Mouse (Mus musculus) layer of hippocampus, postnatal 10 days (tissue): ENCODE data around the gene Parn. TPM values are rescaled to one million over a fixed set of nuclear protein-coding genes. Genes with fewer than 3 reads are reported as not detected.
"Not testable (repeated sequence)": the region's sequence is repeated elsewhere in the genome, so short reads cannot be mapped to it uniquely, and the experiment has no call there.

Source experiments
- DNase-seq, 2 experiments: peaks; one replicate each; pipeline ENCODE4 v3.0.0; 2021; ENCODE audit warnings: low spot score in 2 of 2
- long read RNA-seq: library from polyadenylated mRNA; stranded (forward); transcript quantifications from one replicate; pipeline ENCODE4 v2.0.0, GENCODE M21; 2023
- total RNA-seq, 2 experiments: library from RNA; stranded (reverse); gene quantifications; 2 replicates each; pipeline ENCODE4 v1.2.3; 2021

The Parn gene
- total RNA-seq = 10 to 100 TPM; 30.9 to 33.0 TPM
- long read RNA-seq, transcript Parn-201 (24 exons, 2,906 nt) = major isoform, 19 of 32 reads
- long read RNA-seq, partial matches to known transcripts = 0 of 32 reads
- long read RNA-seq, other reads (novel, unspliced or antisense) = 13 of 32 reads

DNA sequence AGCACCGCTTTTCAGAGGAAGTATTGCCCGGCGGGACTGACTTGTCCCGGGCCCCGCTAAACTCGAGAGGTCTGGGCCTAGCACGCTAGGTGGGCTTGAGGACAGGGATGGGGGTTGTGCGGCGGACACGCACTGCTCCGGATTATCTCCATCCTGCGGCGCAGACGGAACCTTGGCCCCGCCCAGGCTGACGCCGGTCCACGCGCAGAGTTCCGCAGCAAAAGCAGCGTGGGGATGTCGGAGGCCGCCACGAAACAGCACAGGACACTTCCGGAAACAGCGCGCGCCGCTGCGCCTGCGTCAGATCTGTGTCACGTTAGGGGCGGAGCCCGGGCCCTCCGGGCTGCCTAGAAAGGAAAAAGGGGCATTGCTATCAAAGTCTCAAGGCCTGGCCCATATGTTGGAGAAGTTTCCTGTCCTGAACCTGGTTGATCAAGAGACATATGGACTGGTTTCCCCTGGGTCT lies at the start of gene Parn:
Gene Parn (minus strand): TSS at position 293 of the 466 bp plus-strand sequence.
- DNase-seq = peak; percentile 87 to 92

DNA sequence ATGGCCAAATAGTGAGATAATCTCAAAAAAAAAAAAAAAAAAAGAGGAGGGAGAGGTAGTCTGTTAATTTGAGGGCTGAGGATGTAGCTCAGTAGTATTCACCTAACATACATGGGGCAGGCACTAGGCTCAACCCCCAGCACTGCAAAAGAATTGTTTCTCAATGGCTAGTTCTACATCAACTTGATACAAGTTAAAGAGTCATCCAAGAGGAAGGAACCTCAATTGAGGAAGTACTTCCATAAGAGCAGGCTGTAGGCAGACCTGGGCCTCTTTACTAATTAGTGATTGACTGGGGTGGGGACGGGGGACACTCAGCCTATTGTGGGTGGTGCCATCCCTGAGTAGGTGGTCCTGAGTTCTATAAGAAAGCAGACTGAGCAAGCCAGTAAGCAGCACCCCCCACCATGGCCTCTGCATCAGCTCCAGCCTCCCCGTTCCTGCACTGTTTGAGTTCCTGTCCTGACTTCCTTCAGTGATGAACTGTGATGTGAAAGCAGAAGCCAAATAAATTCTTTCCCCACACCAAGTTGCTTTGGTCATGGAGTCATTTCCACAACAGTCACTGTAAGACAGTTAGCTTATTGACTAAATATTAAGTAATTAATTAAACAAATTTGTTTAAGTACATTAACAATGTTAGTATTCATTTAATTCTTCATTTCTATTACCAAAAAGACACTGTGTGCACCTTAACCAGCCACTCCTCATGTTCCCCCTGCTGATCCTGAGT lies 49.0 kb upstream of the Parn start:
- no peak for DNase-seq

DNA sequence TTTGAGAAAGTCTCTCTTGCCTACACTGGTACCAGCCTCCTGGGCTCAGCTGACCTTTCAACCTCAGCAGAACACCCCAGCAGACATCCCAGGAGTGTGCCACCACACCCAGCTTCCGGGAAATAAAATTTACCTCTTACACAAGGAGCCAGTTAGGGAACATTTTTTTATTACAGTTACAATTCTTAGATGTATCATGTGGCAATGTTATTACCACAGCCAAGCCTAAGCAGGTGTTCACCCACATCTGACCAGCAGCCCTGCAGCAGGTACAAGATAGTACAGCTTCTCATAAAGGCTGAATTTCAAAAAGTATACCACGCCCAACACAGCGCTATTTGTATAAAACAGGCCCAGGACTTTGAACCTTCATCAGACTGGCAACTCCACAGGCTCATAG lies 46.9 kb upstream of the Parn start:
- DNase-seq = no peak

DNA sequence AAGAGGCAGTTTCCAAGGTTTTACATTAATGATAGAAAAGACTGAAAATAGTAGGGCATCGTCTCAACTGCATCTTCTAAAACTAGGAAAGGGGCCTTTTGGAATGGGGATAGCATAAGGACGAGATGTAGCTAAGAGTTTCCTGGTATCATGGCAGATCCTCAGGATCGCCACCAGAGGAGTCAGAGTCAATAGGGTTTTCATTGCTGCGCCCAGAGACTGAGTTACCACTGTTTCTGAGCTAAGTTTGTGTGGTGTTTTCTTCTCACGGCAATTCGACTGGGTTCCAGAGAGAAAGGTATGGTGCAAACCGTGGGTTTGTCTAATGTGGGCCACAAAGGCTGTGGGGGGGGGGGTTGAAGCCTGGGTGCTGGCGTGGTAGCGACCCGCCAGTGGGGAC lies 36.7 kb upstream of the Parn start:
- DNase-seq = no peak

DNA sequence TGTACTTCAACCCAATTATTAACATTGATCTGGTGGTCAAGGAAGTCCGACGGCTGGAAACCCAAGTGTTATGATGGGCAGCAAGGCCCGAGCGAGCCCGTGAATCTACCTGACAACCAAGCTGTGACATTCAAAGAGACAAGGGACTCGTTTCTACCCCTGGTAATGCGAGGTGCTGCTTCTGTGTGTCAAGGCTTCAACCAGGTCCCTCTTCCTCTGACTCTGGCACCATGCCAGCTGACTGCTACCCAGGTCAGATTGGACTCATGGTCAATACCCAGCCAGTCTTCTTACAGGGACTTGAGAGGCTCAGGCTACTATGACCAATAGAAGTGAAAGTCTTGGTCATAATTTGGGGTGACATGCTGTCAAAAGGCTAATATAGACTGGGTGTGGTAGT lies 34.2 kb upstream of the Parn start:
- DNase-seq = peak; percentile 6 to 13

DNA sequence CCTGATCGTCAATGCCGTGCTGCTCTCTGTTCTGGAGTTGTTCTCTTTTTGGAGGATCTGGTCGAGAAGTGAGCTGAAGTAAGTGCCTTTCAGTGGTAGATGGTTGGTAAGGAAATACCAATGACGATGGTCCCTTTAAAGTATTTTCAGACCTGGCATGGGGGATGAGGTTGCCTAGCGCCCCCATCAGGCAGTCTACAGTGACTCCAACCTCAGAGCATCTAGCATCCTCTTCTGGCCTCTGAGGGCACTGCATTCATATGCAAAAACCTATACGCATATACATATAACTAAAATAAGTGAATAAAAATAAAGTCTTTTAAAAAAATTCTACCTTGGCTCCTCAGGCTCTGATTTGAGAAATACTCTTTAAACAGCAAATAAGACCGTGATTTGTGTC lies 31.0 kb upstream of the Parn start:
- DNase-seq = no peak

DNA sequence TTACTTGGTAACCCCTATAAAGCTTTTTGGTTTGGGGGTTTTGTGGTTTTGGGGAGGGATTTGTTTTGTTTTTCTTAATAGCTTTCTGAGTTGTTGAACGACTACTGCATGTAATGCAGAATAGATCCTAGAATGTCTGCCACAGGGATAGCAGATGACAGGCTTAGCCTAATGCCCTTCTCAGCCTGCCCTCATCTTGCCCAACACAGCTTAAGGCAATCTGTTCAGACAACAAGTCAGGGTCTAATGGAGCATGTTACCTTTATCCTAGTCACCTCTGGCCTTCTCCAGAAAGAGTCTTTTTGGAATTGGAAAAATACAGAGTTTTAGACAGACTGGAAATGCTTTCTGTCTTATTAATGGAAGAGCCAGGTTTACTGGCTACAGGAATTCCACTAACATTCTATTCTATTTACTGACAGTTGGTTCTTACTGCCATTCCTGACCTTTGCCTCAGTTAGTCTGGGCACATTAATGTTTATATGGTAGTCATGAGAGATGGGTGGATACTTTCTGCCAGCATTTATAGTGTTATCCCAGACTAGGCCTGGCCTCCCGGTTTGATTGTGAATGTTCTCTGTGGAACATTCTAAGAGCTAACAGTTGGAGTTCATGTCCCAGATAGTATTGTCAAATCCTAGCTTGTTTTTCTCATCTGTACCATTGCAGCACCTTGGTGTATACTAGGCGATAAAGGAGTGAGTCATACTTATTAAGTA lies 10.8 kb upstream of the Parn start:
- no peak for DNase-seq

DNA sequence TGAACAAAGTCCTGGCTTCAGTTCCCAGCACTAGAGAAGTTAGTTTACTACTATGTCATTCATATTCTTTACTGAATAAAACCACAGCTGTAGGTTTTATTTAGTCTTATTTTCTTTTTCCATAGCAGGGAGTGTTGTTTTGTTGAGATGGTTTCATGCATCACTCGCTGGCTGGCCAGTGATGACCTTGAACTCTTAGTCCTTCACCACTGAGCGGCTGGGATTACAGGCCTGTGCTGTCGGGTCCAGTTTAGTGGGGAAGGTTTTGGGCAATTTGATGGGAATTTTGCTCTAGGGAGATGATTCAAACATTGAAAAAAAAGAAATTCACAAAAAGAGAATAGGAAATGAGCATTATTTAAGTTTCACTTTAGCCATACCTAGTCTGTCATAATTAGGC lies 6.5 kb upstream of the Parn start:
- no peak for DNase-seq

DNA sequence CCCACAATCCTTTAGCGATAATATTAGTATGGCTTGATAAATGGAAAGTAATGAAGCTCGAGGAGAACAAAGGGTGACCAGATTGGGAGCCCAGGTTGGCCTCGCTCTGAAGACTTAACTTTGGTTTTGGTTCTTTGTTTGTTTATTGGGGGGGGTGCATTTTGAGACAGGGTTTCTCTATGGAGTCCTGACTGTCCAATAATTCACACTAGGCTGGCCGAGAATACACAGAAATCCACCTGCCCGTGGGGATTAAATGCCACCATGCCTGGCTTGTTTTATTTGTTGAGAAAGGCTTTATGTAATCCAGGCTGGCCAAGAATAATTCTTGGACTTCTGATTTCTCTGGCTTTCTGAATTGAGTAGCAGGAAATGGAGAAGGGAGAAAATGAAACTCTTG lies 5.1 kb upstream of the Parn start:
- DNase-seq = no peak

DNA sequence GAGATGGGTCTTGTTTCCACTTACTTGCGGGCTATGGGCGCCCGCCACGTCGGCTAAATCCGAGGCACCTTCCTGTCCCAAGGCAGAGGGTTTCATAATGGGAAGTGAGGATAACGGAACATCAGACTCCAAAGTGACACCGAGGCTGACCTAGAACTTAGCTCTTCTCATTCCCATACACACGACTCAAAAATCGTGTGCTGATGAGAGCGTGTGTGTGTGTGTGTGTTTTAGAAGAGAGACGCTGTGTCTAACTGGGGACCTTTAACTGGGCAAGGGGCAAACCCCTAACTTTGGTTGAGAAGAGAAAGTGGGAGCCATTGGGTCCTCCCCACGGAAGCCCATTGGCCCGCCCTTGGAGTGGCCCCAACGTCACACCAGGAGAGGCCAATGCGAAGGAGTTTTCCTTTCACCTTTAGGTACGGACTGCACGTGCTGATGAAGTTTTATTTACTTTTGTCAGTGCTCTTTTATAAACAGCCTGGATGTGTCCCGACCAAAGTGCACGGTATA lies 4.5 kb upstream of the Parn start:
- peak; percentile 47 to 56 for DNase-seq

DNA sequence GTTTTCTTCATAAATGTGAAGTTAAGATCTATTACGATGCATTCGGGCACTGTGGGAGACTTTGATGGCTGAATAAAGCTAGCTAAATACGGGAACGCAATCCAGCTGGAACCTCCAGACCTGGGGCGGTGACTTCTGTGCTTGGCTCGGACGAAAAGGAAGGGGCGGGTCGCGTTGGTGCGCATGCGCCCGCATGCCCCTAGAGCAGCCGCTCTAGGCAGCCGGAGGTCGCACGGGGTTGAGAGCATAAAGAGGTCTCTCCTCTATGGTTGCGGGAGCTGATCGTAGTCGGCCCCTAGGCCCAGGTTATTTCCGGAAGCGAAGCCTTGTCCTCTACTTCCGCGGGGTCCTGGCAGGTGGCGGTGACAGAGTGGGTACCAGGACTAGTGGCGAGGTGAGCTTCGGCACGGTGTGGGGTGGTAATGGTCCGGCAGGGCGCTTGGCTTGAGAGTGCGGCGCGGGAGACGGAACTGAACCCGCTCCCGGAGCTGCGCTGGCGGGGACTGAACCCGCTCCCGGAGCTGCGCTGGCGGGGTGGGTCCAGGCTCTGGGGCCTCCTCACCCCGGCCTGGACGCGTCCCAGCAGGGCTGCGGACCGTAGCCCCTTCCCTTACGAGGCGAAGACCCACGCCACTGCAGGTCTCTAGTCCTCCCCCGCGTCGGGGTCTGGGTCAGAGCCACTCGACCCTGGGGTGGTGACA lies 3.9 kb upstream of the Parn start, which contains the start of the genes Bfar and 3110001I22Rik:
Gene Bfar (plus strand): TSS at position 174 of the 701 bp plus-strand sequence.
Gene 3110001I22Rik (plus strand): TSS at position 245 of the 701 bp plus-strand sequence.
- DNase-seq = peak; percentile 76 to 88

DNA sequence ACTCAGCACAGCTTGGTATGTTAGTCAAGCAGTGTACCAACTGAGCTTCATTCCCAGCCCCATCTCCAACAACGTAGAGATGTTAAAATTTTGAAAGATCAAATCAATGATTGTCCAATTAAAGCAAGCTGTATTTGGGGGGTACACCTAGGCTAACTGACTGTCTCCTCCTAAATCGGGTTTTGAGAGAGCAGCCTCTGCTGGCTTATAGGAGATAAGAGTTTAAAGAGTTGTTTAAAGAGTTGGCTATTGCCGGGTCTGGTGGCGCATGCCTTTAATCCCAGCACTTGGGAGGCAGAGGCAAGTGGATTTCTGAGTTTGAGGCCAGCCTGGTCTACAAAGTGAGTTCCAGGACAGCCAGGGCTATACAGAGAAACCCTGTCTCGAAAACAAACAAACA lies 2.9 kb upstream of the Parn start:
- not testable (repeated sequence) for DNase-seq

DNA sequence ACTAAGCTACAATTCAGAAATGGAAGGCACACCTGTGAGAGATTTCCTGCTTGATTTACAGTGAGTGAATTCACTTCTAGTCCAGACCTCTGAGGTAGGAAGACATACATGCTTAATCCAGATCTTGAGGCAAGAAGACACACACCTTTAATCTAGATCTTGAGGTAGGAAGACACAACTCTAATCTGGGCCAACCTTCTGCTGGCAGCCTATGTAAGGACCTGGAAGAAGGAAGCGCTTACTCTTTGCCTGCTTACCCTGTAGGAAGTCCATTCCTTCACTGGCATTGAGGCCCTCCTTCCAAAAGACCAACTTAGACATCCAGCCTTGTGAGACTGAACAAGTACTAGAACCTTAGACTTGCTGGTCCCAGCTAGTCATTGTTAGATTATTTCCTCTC lies 1.3 kb upstream of the Parn start:
- DNase-seq = no peak

DNA sequence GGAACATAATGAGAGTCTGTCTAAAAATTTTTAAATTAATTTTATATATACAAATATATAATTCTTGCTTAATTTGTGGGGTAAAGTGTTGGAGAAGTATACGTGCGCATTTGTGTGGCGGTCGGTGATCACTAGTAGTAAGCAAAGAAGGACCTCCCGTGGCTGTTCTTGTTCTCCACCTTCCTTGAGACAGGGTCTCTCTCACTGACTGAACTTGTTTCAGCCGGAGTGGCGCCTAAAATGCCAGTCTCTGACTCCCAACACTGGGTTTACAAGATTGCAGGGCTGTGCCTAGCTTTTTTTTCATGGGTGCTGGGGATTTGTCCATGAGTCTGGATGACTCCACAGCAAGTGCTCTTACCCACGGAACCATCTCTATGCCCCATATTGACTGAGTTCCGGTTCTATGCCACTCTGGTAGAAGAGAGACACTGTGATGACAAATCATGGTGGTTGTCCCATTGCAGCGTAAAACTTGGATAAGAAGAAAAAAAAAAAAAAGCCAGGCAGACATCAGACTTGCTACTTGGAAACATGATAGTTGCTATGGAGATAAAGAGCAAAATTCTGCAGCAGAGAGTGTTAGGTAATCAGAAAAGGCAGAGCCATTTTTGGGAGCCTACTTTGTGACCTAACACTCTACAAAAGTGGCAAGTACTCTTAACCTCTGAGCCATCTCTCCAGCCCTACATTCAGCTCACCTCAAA lies 585 bp upstream of the Parn start:
- DNase-seq = no peak

DNA sequence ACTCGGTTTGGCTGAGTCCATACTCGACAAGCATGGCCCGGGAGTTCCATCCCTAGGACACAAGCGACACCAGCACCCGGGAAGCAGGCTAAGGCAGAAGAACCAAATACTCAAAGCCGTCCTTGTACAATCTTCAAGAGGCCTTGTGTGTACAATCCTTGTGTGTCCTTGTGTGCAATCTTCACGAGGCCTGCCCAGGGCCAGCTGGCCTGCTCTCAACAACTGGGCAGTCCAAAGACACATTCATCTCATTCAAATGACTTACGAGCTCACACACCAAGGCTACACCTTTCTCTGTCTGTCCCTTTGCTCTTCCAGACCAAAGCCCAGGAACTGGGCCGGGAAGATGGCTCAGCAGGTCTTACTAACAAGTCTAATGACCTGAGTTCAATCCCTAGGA lies 7.2 kb downstream of the Parn start:
- DNase-seq = no peak

DNA sequence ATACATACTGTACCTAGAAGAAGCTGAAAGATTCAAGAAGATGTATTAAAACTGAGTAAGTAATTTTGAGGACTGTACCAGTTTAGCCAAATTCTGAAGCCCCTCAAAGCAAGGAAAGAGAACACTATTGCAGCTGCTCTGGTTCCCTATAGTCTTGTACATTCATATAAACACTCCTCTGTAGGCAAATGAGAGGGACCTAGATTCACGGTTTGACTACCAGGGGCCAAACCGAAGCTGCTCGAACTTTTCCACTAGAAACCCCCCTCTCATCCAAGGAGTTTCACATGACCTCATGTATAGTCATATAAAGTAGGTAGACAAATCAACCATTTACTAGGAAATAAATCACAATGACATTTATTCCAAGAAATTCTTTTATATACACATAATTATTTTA lies 9.1 kb downstream of the Parn start:
- DNase-seq = no peak

DNA sequence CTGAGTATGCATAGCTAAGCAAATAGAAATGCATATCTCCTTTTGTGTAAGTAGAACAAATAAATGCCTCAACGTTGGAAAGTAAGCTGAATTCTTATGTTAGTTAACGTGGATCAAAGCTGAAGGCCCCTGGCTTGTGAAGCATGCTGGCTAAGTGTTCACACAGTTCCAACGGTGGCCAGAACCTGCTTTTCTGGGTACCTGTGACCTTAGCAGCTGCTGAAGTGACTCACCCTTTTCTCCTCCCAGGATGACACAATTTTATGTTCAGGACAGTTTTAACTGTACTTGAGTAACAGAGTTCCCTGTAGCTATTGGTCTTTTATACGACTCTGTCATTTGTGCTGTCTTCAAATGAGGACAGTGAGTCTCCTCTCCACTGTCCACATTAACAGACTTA lies 22.0 kb downstream of the Parn start:
- DNase-seq = no peak

DNA sequence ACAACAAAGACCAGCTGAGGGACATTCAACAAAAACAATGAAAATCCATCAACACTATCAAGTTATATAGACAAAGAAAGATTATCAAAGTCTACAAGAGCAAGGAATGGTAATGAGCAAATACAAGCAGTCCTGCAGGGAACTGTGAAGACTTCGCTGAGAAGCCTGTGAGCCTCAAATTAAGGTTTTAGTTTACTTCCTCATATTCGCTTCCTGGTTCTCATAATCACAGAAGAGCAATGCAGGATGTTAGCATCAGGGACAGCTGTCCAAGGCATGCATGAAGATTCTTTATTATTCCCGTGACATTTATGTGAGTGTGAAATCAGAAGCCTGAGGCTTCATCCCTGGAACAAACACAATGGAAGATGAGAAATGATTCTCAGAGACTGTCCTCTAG lies 23.5 kb downstream of the Parn start:
- DNase-seq = no peak

DNA sequence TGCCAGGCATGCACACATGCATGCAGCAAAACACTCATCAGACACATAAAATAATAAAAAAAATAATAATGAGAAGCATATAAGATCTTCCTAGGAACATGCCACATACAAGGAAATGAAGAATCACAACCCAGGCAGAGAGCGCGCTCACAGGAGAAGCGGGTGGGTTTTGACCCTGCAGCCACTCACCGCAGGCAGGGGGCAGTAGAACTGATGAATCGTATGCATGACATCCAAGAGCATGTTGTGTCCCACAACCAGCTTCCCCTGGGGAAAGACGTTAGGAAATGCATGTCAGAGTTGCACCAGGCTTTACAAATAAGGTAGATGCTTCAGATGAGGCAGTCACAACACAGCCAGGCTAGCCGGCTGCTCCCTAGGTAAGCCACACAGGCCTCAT lies 27.9 kb downstream of the Parn start:
- peak in 1 of 2 experiments; percentile 16 for DNase-seq

DNA sequence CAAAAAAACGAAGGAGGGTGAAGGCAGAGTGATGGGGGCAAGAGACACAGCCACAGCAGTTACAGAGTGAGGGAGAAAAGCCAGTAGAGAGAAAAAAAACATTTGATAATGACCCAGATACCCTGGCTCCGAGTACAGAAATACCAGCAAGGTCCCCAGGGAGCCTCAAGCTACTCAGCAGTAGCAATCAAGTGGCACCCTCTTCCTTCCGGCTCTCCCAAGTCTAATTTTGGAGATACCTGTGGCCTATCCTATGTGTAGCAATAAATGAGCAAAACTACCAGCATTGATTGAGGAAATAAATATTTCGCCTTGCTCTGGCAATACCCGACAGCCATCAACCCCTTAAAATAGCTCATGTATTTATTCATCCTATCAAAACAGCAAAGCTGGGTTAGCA lies 28.5 kb downstream of the Parn start:
- DNase-seq = no peak

DNA sequence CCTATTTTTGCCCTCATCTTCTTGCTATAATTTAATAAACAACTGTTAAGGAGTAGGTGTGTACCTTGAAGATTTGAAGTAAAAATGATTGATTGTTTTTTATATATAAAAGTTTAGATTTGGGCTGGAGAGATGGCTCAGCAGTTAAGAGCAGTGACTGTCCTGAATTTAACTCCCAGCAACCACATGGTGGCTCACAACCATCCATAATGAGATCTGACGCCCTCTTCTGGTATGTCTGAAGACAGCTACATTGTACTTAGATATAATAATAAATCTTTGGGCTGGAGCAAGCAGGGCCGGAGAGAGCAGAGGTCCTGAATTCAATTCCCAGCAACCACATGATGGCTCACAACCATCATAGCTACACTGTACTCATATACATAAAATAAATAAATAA lies 29.8 kb downstream of the Parn start:
- not testable (repeated sequence) for DNase-seq
